Mouse (Mus musculus) G1E (cell line): ENCODE results near the gene Itih1.

ENCODE experiments used
- CTCF ChIP-seq: IDR thresholded peaks from 2 replicates; pipeline ENCODE4 v1.5.1; 2012; ENCODE audit warnings: low read depth, low read length, inconsistent platforms, mixed read lengths
- GATA1 ChIP-seq: IDR thresholded peaks from 2 replicates; pipeline ENCODE4 v1.6.1; 2012; ENCODE audit warnings: borderline replicate concordance, low read length, inconsistent platforms, mixed read lengths
- GATA2 ChIP-seq: IDR thresholded peaks from 2 replicates; pipeline ENCODE4 v1.6.1; 2012; ENCODE audit warnings: low read depth, low read length, inconsistent platforms, borderline replicate concordance
- POLR2AphosphoS5 ChIP-seq: IDR thresholded peaks from 2 replicates; pipeline ENCODE4 v1.6.1; 2012; ENCODE audit warnings: low read depth, low read length, inconsistent platforms; ENCODE audit not compliant: insufficient replicate concordance
- TAL1 ChIP-seq: conservative IDR thresholded peaks from 2 replicates; pipeline ENCODE4 v1.6.1; 2012; ENCODE audit warnings: low read depth, low read length, inconsistent platforms, mixed read lengths

GRCm38 (mm10) chr14:30916516-30916915 lies 26.6 kb downstream of the Itih1 start:
- TF ChIP-seq CTCF = no peak
- TF ChIP-seq GATA1 = no peak
- TF ChIP-seq POLR2AphosphoS5 = no peak
- TF ChIP-seq TAL1 = no peak
- no peak for TF ChIP-seq GATA2
